Mouse (Mus musculus): Measurements from ENCODE around the gene 1110025L11Rik.
"Not testable (repeated sequence)": the region's sequence is repeated elsewhere in the genome, so short reads cannot be mapped to it uniquely, and the experiment has no call there.

1110025L11Rik gene

GRCm38 (mm10) chr16:89063902-89064301 is at the start of gene 1110025L11Rik:
Gene 1110025L11Rik, minus strand, starts transcription at chr16:89064002.
- not testable (repeated sequence) for DNase-seq (ENCODE audit: low spot score in 2 of 2)

DNA sequence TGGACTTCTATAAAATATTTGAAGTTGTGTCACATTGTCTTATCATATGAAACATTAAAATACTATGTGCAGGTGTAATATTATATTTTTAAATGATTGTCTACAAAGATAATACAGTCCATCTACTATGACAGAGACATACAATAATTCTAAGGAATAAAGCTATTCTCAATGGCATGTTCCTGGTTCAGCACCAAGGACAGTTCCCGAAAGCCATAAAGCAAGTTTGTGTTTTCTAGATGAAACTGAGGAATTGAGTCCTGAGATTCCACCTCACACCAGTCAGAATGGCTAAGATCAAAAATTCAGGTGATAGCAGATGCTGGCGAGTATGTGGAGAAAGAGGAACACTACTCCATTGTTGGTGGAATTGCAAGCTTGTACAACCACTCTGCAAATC is 7.2 kb upstream of the 1110025L11Rik start:
- not testable (repeated sequence) for DNase-seq (ENCODE audit: low spot score in 2 of 2)

DNA sequence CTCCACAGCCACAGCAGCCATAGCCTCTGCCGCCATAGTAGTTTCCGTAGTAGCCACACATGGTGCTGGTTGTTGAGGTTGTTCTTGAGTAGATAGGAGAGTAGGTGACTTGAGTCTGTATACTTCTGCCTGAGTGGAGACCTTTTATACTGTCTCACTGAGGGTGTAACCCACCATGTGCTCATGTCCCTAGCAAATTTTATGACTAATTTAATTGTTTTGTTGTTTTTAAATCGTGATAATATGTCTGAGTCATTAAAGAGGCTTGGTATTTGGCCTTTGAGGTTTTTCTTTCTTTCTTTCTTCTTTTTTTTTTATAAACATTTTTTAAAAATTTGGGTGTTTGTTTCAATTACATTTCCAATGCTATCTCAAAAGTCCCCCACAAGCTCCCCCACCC is 16.0 kb downstream of the 1110025L11Rik start, which contains the start of gene Krtap6-5:
Gene Krtap6-5, minus strand, starts transcription at position 101 of the 400 bp plus-strand sequence.
- DNase-seq (ENCODE audit: low spot score in 2 of 2) = no peak

DNA sequence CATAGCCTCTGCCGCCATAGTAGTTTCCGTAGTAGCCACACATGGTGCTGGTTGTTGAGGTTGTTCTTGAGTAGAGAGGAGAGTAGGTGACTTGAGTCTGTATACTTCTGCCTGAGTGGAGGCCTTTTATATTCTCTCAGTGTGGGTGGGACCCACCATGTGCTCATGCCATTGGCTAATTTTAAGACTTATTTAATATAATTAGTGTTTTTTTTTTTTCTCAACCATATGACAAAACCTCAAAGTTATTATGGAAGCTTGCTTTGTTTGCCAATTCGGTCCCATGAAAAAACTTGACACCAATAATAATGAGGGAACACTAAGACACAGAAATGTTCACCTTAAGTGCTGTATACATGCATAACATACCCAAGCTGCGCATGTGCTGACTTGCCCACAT is 22.4 kb downstream of the 1110025L11Rik start, which contains the start of gene Gm10228:
Gene Gm10228, minus strand, starts transcription at position 101 of the 400 bp plus-strand sequence.
- DNase-seq (ENCODE audit: low spot score in 2 of 2) = not testable (repeated sequence)

- not testable (repeated sequence) for DNase-seq (ENCODE audit: low spot score in 2 of 2)
These were observed 32.4 kb downstream of the 1110025L11Rik start, which contains the start of gene Krtap6-1 for GRCm38 (mm10) chr16:89031399-89031798. Gene Krtap6-1, plus strand, starts transcription at chr16:89031699.

- DNase-seq (ENCODE audit: low spot score in 2 of 2) = not testable (repeated sequence)
These were observed 48.8 kb downstream of the 1110025L11Rik start, which contains the start of gene Gm10229 for GRCm38 (mm10) chr16:89014984-89015383. Gene Gm10229, plus strand, starts transcription at chr16:89015284.

GRCm38 (mm10) chr16:89013973-89014372 is 49.8 kb downstream of the 1110025L11Rik start:
- no peak for DNase-seq (ENCODE audit: low spot score in 2 of 2)
